Mouse (Mus musculus): ENCODE data around the gene Gm13305. TPM values are rescaled to one million over a fixed set of nuclear protein-coding genes. Genes with fewer than 3 reads are reported as not detected.

Gm13305 gene
- not detected for polyA plus RNA-seq (2017; shearing (Covaris generic))

GRCm38 (mm10) chr4:42168503-42168902 lies at the start of gene Gm13305:
Gene Gm13305, minus strand, starts transcription at chr4:42168603.

GRCm38 (mm10) chr4:42153136-42153535 lies 15.3 kb downstream of the Gm13305 start, which contains the start of gene Gm13306:
Gene Gm13306, plus strand, starts transcription at chr4:42153436.

GRCm38 (mm10) chr4:42114517-42114916 lies 53.9 kb downstream of the Gm13305 start, which contains the start of gene Gm13304:
Gene Gm13304, plus strand, starts transcription at chr4:42114817.

Other genes with a start within 250 kb of the Gm13305 start
- 3.6 TPM for gene Gm20878, start 227.0 kb downstream of the Gm13305 start, polyA plus RNA-seq (2017; shearing (Covaris generic))
- 0.12 TPM for gene Fam205a4, start 202.5 kb downstream of the Gm13305 start, polyA plus RNA-seq (2017; shearing (Covaris generic))
- not detected for gene Gm21093, start 133.9 kb downstream of the Gm13305 start, polyA plus RNA-seq (2017; shearing (Covaris generic))
- not detected for gene Gm3893, start 77.4 kb downstream of the Gm13305 start, polyA plus RNA-seq (2017; shearing (Covaris generic))
- gene Gm13304, start 53.8 kb downstream of the Gm13305 start, polyA plus RNA-seq (2017; shearing (Covaris generic)) = not detected
- gene Gm13306, start 15.2 kb downstream of the Gm13305 start, polyA plus RNA-seq (2017; shearing (Covaris generic)) = not detected
- gene Gm10600, start 72.0 kb upstream of the Gm13305 start, polyA plus RNA-seq (2017; shearing (Covaris generic)) = not detected
- gene Ccl21b, start 87.2 kb upstream of the Gm13305 start, polyA plus RNA-seq (2017; shearing (Covaris generic)) = not detected
- not detected for gene Gm21953, start 125.7 kb upstream of the Gm13305 start, polyA plus RNA-seq (2017; shearing (Covaris generic))
- gene Fam205a3, start 149.7 kb upstream of the Gm13305 start, polyA plus RNA-seq (2017; shearing (Covaris generic)) = not detected

All from naive thymus-derived CD4-positive, alpha-beta T cell, adult 5 months (primary cell).